Mouse (Mus musculus) left cerebral cortex, adult 8-10 months (tissue): ENCODE measurements at regions not wholly inside any gene's neighbourhood (a gene's known extent, or its start where the extent isn't known, plus 50 kb on each side); places are given as distances from the start of the nearest gene placed in this dataset.

ENCODE experiments used
- DNase-seq, 2 experiments: peaks; one replicate each; pipeline ENCODE4 v3.0.0; 2022; ENCODE audit warnings: low spot score in 2 of 2

DNA sequence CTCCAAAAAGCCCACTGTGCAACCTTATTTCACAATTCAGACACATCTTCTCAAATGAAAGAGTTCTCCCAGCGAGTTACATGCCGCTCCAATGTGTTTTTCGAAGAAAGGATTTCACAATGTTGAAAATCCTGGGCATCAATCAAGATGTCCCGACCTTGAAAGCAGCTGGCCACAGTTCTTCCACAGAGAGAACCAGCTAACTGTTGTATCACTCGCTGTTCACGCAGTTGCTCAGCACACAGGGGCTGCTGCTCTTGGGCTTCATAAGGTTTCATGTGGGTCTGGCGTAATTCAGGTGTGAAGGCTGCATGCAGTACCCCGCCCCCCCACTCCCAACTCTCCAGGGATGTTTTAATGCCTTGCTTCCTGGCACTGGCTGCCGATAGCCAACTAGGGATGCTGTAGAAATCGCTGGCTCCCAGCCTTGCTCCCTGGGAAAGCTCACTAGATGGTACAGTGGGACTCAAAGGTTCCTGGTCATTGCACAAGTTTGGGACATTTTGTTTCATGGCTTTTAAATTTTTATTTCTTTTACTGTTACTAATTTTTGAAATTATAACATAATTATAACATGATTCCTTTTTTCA, 65.5 kb upstream of the Sash1 start:
- no peak for DNase-seq

DNA sequence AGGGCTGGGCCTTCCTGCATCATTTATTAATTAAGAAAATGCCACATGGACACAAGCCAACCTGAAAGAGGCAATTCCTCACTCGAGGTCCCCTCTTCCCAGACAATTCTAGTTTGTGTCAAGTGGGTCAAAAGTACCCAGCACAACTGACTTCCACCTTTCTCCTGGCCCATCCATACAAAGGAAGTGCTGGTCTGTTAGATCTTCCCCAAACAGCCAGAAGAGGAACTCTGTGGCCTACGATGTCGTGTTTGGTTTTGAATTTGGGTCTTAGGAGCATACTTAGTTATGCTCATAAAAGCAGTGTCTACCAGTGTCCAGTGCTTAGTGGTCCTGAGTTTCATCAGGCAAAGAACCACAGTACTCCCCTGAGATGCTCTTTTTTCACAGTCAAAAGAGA, 62.4 kb upstream of the Sash1 start:
- DNase-seq = no peak

DNA sequence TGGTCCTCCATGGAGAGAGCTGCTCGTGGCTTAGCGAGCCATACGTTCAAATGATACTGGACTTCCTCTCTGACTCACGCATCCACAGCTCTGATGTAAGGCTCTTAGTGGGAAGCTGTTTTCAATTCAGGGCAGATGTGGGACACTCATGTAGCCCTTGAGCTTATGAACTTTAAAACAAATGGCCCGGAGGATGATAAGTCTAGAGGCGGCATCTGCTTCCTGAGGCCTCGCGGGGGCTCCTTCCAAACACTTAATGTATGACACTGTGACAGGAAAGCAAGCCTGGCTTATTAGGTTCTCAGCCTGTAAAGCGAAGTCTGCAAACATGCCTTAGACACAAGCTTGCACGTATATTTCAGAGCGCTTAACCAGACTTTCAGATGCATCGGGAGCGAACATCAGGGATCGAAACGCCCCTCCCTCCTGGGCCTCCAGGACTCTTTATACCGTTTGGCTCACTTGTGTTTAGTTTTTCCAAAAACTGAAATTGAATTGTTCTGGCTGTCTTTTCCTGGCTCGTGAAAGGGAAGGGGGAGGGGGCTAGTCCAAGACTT, 59.4 kb upstream of the Sash1 start:
- no peak for DNase-seq

DNA sequence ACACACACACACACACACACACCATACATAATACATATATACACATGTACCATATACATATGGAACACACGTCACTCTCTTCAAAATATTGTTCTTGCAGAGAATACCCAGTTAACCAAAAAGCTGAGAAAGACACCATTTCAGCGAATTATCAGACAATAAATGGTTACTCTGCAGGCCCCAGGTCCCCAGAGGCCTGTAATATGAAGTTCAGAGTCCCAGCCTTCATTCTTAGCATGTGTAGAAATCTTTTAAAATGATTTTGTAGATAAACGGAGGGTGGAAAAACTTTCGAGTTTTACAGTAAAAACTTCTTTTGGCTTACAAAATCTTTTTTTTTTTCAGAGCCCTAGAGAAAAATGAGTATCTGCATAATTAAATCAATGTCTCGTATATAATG, 58.7 kb upstream of the Sash1 start:
- DNase-seq = no peak

DNA sequence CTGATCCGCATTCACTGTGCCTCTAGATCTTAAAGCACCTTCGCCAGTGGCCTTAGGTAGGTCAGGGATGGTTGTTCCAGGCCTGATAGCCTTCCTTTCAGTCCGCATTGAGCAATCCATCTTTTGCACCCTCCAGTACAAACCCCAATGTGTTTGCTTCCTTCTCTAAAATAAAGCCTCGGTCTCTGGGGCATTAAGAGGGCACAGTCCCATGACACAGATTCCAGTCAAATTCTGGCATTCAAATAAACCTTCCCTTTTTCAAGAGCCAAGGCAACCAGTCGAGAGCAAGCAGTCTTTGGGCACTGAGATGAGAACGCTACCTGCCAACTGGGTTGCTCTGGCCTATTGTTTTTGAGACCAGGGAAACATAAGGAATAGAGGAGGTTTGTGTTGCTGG, 57.8 kb upstream of the Sash1 start:
- DNase-seq = peak in 1 of 2 experiments; percentile 48

DNA sequence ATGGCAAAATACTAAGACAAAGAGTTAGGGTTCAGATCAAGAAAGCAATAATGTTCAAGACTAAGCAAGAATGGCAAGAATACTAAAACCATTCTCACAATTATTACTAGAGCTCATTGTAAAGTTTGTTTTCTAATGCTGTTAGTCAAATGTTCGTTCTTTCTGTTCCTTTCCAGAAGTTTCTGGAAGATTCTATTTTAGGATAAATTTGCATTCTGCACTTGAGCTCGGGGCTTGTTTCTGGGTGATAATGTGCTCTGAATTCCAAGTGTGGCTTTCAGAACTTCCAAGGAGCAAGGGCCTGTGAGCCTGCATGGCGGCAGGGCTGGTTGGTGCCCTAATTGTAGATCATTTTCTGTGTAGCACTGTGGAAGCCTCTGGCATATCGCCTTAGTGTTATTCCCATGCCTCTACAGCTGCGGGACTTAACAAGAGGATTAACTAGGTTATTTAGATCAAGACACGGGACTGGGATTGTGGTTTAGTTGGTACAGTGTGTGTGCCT, 57.1 kb upstream of the Sash1 start:
- DNase-seq = peak in 1 of 2 experiments; percentile 33

DNA sequence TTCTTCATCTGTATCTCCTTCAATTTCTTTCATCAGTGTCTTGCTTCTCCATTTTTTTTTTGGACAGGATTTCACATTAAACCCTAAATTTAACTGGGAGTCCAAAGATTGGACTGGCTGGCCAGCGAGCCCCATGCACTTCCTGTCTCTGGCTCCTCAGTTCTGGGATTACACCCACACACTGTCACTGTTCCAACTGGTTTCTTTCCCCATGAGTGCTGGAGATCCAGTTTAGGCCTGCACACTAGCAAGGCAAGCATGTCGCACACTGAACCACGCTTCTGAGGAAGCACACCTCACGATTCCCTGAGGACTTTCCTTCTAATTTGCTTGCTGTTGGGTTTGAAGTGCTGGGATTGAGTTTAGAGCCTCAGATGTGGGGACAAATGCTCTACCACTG, 50.5 kb upstream of the Sash1 start:
- no peak for DNase-seq
